Mouse (Mus musculus) neutrophil, adult 65 days (primary cell): ENCODE results near the gene Tcl1b4. TPM values are rescaled to one million over a fixed set of nuclear protein-coding genes. Genes with fewer than 3 reads are reported as not detected.

Experiments used
- total RNA-seq: library from RNA; stranded (reverse); gene quantifications from 2 replicates; pipeline ENCODE4 v1.2.4, GENCODE M21; 2023

Tcl1b4 gene
- total RNA-seq = not detected in 2 replicates

DNA sequence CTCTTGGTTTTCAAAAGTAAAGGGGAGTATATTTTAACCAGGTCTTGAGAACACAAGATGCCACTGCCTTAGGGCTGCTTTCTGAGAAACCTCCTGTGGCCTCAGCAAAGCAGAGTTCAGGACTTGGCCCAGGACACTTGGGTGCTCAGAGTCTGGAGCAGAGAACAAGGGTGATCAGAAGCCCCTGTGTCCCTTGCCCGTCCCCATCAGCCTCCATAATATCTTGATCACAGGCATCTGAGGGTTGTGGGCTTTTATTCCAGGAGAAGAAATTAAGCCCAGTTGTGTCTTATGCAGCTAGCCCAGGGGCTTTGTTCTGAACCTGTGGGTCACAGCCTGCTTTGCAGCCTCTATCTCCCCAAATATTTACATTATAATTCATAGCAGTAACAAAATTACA, at the start of gene Tcl1b4:
Gene Tcl1b4, plus strand, starts transcription at position 301 of the 400 bp plus-strand sequence.

DNA sequence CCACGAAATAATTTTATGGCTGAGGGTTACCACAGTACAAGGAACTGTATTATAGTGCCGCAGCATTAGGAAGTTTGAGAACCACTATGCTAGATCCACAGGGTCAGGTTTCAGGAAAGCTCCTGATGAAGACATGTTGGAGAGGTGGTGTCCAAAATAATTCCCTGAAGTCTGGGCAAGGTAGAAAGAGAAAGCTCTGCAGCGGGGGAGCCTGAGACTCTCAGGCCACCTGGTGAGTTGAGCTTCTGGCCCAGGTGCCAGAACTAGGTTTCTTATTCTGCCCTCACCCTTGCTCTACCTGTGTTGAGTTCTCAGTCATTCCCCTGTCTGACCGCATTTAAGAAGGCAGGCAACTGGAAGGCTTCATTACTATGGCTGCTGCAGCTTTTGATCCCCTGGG, 42.4 kb upstream of the Tcl1b4 start, which contains the start of gene Tcl1b1:
Gene Tcl1b1, plus strand, starts transcription at position 301 of the 400 bp plus-strand sequence.

DNA sequence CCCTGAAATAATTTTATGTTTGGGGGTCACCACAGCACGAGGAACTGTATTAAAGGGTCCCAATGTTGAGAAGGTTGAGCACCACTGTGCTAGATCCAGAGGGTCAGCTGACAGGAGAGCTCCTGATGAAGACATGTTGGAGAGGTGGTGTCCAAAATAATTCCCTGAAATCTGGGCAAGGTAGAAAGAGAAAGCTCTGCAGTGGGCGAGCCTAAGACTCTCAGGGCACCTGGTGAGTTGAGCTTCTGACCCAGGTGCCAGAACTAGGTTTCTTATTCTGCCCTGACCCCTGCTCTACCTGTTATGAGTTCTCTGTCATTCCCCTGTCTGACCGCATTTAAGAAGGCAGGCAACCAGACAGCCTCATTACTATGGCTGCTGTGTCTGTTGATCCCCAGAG, 25.7 kb upstream of the Tcl1b4 start, which contains the start of gene Tcl1b5:
Gene Tcl1b5, plus strand, starts transcription at position 301 of the 400 bp plus-strand sequence.

DNA sequence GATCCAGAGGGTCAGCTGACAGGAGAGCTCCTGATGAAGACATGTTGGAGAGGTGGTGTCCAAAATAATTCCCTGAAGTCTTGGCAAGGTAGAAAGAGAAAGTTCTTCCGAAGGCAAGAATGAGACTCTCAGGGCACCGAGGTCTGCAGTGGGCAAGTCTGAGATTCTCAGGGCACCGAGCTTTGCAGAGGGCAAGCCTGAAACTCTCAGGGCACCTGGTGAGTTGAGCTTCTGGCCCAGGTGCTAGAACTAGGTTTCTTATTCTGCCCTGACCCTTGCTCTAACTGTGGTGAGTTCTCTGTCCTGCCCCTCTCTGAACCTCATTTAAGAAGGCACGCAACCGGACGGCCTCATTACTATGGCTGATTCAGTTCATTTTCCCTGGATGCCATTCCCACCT, 11.0 kb upstream of the Tcl1b4 start, which contains the start of gene Tcl1b3:
Gene Tcl1b3, plus strand, starts transcription at position 301 of the 400 bp plus-strand sequence.

DNA sequence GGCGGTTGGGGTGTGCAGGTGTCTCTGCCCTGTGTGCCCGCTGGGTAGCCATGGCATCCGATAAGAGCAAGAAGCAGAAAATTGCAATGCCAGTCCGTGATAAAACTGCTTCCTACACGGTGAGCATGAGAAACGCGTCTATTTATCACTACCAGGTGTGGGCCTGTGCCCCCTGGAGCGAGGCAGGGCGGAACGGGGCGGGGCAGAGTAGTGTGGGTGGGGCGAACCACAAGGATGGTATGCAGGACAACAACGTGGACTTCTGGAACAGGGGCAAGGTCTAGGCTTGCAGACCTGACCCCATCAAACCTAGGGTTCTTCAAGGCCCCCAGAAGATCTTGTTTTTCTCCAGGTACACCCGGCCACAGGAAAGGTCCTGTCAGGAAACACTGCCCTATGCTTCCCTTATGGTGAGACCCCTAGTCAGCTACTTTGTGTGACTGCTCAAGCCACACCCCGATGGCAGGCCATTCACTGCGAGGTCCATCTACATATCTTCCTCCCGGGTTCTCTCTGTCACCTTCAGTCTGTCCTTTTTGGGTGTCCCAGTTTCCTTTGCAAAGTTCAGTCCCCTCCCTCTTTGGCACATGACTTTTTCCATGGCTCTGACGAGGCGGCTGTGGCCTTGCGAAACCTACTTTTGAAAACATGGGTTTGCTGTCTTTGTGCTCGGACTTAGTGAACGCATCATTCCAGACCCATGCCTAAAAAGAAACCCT, 21.0 kb downstream of the Tcl1b4 start, which contains the start of gene Tcl1:
Gene Tcl1, minus strand, starts transcription at position 193 of the 719 bp plus-strand sequence.

Other genes starting within 250 kb of the Tcl1b4 start
- 26.8 and 46.6 TPM in 2 replicates for gene Syne3, start 192.1 kb upstream of the Tcl1b4 start, total RNA-seq
- gene Glrx5, start 169.3 kb upstream of the Tcl1b4 start, total RNA-seq = 24.5 and 35.8 TPM in 2 replicates
- not detected in 2 replicates for gene Tcl1b2, start 55.9 kb upstream of the Tcl1b4 start, total RNA-seq
- gene Tcl1b1, start 42.3 kb upstream of the Tcl1b4 start, total RNA-seq = not detected in 2 replicates
- not detected in 2 replicates for gene Tcl1b5, start 25.6 kb upstream of the Tcl1b4 start, total RNA-seq
- gene Tcl1b3, start 10.9 kb upstream of the Tcl1b4 start, total RNA-seq = not detected in 2 replicates
- gene Tcl1, start 20.8 kb downstream of the Tcl1b4 start, total RNA-seq = not detected in 2 replicates
- gene Tunar, start 131.9 kb downstream of the Tcl1b4 start, total RNA-seq = not detected in 2 replicates